Mouse (Mus musculus) olfactory bulb, adult 2 months (tissue): ENCODE data around the gene Cisd1.

Experiments used
- CTCF ChIP-seq: fragments of 200-500 bp; IDR thresholded peaks from 2 replicates; pipeline ENCODE4 v1.5.1; 2012; ENCODE audit warnings: low read depth, mild to moderate bottlenecking, low read length, moderate library complexity; ENCODE audit not compliant: insufficient read depth
- POLR2A ChIP-seq: fragments of 200-500 bp; IDR thresholded peaks from 2 replicates; pipeline ENCODE4 v1.6.1; 2012; ENCODE audit warnings: mild to moderate bottlenecking, low read depth, low read length, moderate library complexity; ENCODE audit not compliant: insufficient read depth

DNA sequence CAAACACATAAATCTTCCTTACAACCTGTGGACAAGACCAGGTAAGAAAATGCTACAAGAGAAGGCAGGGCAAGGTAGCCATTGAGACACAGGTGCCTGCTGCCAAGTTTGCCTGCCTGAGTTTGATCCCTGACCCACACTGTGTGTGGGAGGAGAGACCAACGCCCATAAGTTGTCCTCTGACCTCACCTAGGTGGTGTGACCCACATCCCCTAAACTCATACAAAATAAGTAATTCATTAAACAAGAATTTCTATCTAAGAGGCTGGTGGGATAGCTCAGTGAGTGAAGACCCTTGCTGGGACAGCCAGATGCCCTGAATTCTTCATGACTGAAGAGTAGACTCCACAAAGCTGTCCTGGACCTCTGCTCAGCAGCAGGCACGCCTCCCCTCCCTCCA lies 4.6 kb downstream of the Cisd1 start:
- TF ChIP-seq CTCF (no peak), POLR2A (no peak)
